Mouse (Mus musculus): Measurements from ENCODE around the gene Vmn1r42. TPM values are rescaled to one million over a fixed set of nuclear protein-coding genes. Genes with fewer than 3 reads are reported as not detected.

The Vmn1r42 gene
- polyA plus RNA-seq (2015; fragmentation: Nextera tagmentation; extraction: Ambion mirVana): not detected in 2 replicates

DNA sequence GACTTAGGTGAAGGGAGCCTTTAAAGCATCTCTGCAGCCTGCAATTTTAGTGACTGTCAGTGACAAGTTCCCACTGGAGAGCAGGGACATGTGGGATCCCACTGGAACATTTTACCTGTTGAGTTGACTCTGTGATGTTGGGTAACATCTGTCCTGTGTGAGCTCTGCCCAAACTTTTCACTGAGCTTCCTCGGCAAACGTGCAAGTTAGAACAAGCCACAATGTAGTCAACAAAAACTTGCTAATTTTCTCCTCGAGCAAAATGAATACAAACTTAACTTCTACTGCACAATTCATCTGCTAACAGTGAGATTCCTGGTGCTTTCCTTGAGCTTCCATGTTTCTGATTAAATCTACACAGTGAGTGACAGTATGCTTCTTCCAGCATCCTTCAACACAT, at the start of gene Vmn1r42, which contains the start of gene Vmn1r43:
Gene Vmn1r42 (minus strand): TSS at position 101 of the 400 bp plus-strand sequence.
Gene Vmn1r43 (minus strand): TSS at position 101 of the 400 bp plus-strand sequence.

DNA sequence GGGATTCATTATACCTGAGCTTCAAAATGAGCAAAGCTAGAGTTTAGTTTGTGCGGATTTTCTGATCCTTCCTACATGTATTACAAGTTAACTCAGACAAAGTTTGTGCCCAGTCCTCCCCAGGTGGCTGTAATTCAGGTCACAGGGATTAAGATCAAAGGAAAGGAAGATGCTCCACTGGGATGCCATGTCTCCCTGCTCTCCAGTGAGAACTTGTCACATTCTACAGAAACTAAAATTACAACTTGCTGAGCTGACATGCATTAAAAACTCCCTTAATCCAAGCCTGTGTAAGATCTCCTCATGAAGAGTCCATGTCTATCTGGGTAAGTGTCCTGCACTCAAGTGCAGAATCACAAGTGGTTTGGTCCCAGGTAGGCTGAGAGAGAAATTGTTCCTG, 7.1 kb upstream of the Vmn1r42 start, which contains the start of gene Vmn1r44:
Gene Vmn1r44 (plus strand): TSS at position 301 of the 400 bp plus-strand sequence.

Other genes with a start within 250 kb of the Vmn1r42 start
- gene Txnrd3, start 232.4 kb downstream of the Vmn1r42 start, polyA plus RNA-seq (2015; fragmentation: Nextera tagmentation; extraction: Ambion mirVana): 8.4 and 13.3 TPM in 2 replicates
- not detected in 2 replicates for gene Vmn1r40, start 168.9 kb downstream of the Vmn1r42 start, polyA plus RNA-seq (2015; fragmentation: Nextera tagmentation; extraction: Ambion mirVana)
- gene Vmn1r41, start 135.6 kb downstream of the Vmn1r42 start, polyA plus RNA-seq (2015; fragmentation: Nextera tagmentation; extraction: Ambion mirVana): not detected in 2 replicates
- gene Vmn1r43, start within 50 bp of the Vmn1r42 start, polyA plus RNA-seq (2015; fragmentation: Nextera tagmentation; extraction: Ambion mirVana): 0.01 TPM in 1 of 2 replicates, not detected in the other
- not detected in 2 replicates for gene Vmn1r44, start 7.2 kb upstream of the Vmn1r42 start, polyA plus RNA-seq (2015; fragmentation: Nextera tagmentation; extraction: Ambion mirVana)
- gene Vmn1r45, start 64.2 kb upstream of the Vmn1r42 start, polyA plus RNA-seq (2015; fragmentation: Nextera tagmentation; extraction: Ambion mirVana): not detected in 2 replicates
- gene Vmn1r46, start 92.9 kb upstream of the Vmn1r42 start, polyA plus RNA-seq (2015; fragmentation: Nextera tagmentation; extraction: Ambion mirVana): not detected in 2 replicates
- gene Vmn1r47, start 139.7 kb upstream of the Vmn1r42 start, polyA plus RNA-seq (2015; fragmentation: Nextera tagmentation; extraction: Ambion mirVana): not detected in 2 replicates
- not detected in 2 replicates for gene Vmn1r48, start 160.4 kb upstream of the Vmn1r42 start, polyA plus RNA-seq (2015; fragmentation: Nextera tagmentation; extraction: Ambion mirVana)
- gene Vmn1r49, start 202.1 kb upstream of the Vmn1r42 start, polyA plus RNA-seq (2015; fragmentation: Nextera tagmentation; extraction: Ambion mirVana): not detected in 2 replicates
- gene Vmn1r50, start 225.0 kb upstream of the Vmn1r42 start, polyA plus RNA-seq (2015; fragmentation: Nextera tagmentation; extraction: Ambion mirVana): not detected in 2 replicates
- 0.03 TPM in 1 of 2 replicates, not detected in the other for gene Vmn1r51, start 246.2 kb upstream of the Vmn1r42 start, polyA plus RNA-seq (2015; fragmentation: Nextera tagmentation; extraction: Ambion mirVana)

Measured in adrenal gland, postnatal 0 days (tissue).